Mouse (Mus musculus) T-cell, adult 2 months (primary cell): ENCODE data around the gene Hist1h3g.
A peak's percentile ranks its signal among the peaks of the same experiment; 100 is the strongest.

Experiments
- DNase-seq: peaks from one replicate; pipeline ENCODE4 v3.0.0; 2022; ENCODE audit warnings: low spot score

Gene Hist1h3g

GRCm38 (mm10) chr13:23581408-23582218 is 46.4 kb downstream of the Hist1h3g start, which contains the start of gene Hist1h4d:
Gene Hist1h4d (plus strand): TSS chr13:23581598.
- peak; percentile 92 for DNase-seq

- no peak for DNase-seq
Measured at GRCm38 (mm10) chr13:23582219-23583056, 47.2 kb downstream of the Hist1h3g start.

GRCm38 (mm10) chr13:23583387-23584068 is 48.3 kb downstream of the Hist1h3g start:
- DNase-seq: no peak

- DNase-seq: peak; percentile 6
Measured at GRCm38 (mm10) chr13:23584331-23584730, 49.1 kb downstream of the Hist1h3g start.

- peak; percentile 76 for DNase-seq
Measured at GRCm38 (mm10) chr13:23585029-23585441, 49.8 kb downstream of the Hist1h3g start.
